Mouse (Mus musculus): ENCODE data around the gene Fignl1. TPM values are rescaled to one million over a fixed set of nuclear protein-coding genes. Genes with fewer than 3 reads are reported as not detected.

The Fignl1 gene
- total RNA-seq, 2 experiments from 2014 or later = 59.5 to 89.0 TPM

DNA sequence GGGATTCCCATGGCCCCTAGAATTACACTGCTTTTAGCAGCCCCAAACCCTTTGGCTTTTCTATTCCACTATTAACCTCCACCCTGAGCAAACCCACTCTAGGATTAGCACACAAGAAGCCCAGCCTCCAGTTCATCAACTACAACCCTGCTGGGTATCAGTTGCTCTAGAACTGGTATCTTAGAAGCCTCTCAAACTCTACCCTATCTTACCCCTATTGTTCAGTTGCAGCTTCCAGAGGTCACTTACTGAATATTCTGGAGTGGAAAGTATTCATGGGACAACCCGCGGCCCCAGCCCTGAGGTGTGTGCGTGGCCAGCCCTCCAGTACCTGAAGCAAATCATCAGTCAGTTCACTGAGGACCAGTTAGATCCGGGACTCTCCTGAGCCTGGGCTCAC is 34.4 kb downstream of the Fignl1 start:
- no peak for ATAC-seq (replicated peaks; ENCODE audit: low FRiP score, low TSS enrichment, poor library complexity, severe bottlenecking)

DNA sequence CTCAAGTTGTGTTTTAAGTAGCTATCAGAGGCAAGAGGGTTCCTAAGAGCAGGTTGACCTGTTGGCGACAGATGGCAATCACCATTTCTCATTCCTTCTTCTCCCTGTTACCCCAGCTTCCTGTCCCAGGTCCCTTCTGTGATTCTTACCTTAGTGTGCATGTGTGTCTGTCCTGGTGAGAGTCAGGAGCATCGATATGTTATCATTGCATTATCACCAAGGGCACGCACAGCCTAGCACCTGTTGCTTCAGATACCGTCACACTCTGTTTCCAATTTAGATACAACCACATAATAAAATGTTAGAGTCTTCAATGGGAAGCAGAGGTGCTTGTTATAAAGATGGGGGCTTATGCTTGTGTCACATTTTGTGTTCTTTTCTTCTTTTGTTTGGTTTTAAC is 36.6 kb downstream of the Fignl1 start:
- ATAC-seq (replicated peaks; ENCODE audit: low FRiP score, low TSS enrichment, poor library complexity, severe bottlenecking) = no peak

DNA sequence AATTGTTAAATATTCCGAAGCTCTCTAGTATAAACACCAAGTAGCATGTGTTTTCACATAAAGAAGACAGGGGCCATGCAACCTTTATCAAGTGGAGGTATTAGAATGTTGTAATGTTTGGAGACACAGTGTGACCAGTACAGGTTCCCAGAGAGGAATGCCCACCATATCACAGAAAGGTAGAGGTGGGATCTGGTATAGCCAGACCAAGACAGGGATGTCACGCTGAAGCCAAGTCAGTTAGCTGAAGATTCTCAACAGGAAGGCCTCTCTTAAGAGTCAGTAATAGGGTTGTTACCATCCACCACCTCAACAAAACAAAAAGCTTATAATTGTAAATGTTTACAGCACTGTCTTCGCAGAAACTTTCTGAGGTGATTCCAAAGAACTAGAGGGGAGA is 38.1 kb downstream of the Fignl1 start:
- no peak for ATAC-seq (replicated peaks; ENCODE audit: low FRiP score, low TSS enrichment, poor library complexity, severe bottlenecking)

DNA sequence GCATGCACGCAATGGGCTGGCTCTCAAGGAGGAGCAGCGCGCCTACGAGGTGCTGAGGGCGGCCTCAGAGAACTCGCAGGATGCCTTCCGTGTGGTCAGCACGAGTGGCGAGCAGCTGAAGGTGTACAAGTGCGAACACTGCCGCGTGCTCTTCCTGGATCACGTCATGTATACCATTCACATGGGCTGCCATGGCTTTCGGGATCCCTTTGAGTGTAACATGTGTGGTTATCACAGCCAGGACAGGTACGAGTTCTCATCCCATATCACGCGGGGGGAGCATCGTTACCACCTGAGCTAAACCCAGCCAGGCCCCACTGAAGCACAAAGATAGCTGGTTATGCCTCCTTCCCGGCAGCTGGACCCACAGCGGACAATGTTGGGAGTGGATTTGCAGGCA is 39.5 kb downstream of the Fignl1 start:
- ATAC-seq (replicated peaks; ENCODE audit: low FRiP score, low TSS enrichment, poor library complexity, severe bottlenecking) = no peak

DNA sequence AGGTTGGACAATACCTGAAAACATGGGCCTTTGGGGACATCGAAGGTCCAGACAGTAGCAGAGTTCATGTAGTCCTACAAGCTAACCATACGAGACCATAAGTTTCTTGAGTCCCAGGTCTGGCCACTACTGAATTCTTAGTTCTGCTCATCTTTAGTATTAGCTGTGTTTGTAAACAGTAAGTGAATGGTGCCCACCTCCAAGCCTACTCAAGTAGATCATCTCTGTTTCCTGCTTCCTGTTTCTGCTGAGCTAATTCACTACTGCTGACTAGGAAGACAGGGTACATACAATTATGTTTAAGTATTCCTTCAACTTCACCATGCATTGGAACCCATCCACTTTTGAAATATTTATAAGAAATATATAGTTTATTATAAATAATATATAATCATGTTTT is 40.7 kb downstream of the Fignl1 start:
- ATAC-seq (replicated peaks; ENCODE audit: low FRiP score, low TSS enrichment, poor library complexity, severe bottlenecking) = no peak

DNA sequence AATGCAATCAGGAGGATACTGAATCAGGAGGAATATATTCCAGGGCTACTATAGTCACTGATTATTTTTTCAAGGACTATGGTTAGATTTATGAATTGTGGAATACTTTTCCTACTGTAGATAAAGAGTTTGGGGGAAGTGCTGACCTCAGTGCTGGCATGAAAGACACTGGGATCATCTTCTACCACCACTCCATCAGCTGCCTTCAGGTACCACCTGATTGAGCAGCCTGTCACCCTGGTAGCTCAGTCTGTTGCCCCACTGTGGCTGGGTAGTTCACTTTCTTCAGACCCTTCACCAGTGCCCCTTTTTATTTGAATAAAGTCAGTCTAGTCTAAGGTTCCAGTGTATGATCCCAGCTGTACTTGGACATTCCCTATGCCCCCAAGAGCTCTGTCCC is 42.0 kb downstream of the Fignl1 start:
- no peak for ATAC-seq (replicated peaks; ENCODE audit: low FRiP score, low TSS enrichment, poor library complexity, severe bottlenecking)

DNA sequence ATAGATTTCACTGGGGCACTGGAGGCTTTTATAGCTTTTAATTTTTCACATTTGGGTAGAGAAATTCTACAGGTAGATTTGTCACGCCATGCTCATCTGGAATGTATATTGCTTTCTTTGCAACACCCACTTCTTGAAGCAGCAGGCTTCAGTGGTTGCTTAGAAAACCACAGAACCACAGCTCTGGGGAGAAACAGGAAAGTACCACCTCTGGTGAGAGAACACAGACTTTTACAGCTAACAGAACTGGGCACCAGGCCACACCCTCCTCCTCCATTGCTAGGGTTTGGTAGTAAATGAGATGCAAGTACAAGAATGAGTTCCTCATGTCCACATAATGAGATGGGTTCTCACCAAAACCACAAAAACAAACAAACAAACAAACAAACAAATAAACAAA is 42.7 kb downstream of the Fignl1 start:
- peak; percentile 41; the same call in 1 of the 2 replicates for ATAC-seq (replicated peaks; ENCODE audit: low FRiP score, low TSS enrichment, poor library complexity, severe bottlenecking)

DNA sequence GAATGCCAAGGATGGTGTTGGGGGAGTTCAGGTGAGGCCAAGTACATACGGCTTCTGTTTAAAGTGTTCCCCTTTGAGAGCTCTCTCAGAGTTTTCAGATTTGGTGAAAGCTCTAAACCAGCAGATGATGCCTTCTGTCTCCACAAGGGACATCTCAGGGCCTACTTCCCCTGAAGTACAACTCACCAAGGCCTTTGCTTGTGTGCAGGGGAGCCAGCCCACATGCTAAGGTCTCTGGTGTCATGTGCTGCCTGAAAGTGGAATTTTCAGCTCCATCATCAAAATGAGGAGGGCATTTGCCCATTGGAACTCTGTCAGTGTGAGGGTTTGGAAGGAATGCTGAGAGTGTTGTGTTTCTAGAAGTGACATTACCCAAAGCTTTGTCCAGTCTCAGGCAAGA is 43.3 kb downstream of the Fignl1 start:
- ATAC-seq (replicated peaks; ENCODE audit: low FRiP score, low TSS enrichment, poor library complexity, severe bottlenecking) = no peak

DNA sequence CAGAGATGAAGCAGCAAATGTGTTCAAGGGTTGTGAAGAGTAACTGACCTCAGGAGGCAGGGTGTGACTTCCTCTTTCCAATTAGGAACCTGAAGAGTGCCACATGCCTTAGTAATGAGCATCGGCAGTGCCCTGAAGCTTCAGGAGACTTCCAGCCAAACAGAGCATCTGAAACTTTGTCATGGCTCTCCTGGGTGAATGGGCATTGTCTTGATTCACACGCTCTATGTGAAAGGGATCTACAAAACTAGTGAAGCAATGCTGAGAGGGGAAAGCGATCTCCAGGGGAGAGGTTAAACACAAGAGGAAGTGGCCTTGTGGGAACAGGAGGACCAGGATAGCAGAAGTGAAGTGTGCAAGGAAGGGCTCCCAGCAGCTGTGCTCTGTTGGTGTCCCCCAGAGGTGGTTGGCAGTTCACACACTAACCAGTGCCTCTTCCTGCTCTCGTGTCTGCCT is 45.5 kb downstream of the Fignl1 start:
- no peak for ATAC-seq (replicated peaks; ENCODE audit: low FRiP score, low TSS enrichment, poor library complexity, severe bottlenecking)

DNA sequence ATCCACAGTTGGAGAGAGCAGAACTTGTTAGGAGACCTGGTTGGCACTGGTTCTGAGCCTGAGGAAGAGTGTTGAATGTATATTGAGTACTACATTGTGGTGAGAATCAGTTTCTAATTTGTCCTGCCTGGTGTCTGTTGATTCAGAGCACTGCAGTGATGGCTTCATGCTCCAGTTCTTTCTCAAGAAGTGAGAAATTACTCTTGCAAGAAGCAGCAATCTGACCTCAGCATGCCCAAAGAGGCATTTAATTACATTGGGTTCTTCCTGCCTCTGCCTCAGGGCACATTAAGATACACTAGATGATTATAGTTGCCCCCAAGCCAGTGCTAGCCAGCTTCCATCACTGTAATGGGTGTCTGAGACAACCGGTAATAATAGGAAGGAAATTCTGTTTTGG is 49.9 kb downstream of the Fignl1 start:
- no peak for ATAC-seq (replicated peaks; ENCODE audit: low FRiP score, low TSS enrichment, poor library complexity, severe bottlenecking)

DNA sequence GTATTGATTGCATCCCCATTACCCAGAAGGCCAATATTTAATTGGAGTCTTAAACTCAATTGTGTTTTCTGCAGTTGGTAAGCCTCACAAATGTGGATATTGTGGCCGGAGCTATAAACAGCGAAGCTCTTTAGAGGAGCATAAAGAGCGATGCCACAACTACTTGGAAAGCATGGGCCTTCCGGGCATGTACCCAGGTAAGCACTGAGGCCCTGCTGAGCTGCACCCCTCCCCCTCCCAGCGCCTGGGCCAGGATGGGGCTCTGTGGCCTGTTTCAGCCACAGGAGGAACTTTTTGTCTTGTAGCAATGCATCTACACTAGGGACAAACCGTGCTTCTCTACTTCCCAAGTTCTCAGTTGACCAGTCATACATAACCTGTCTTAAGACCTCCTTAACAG is 50.6 kb downstream of the Fignl1 start:
- no peak for ATAC-seq (replicated peaks; ENCODE audit: low FRiP score, low TSS enrichment, poor library complexity, severe bottlenecking)

DNA sequence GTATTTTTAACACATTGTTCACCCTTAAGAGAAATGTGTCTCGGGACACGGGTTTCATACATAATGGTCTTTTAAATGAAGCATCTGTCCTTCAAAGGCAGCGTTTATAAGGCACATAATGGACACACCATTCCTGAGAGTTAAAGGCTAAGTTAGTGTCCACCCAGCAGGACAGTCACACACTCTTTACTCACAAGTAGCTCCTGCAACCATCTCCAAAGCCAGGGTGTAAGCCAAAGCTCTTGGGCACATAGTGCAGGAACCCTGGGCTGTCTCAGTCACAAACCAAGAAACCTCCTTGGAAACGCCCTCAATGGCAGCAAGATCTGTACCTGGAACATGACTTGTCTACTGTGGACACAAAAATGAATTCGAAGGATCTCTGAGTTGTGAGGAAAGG is 55.9 kb downstream of the Fignl1 start:
- no peak for ATAC-seq (replicated peaks; ENCODE audit: low FRiP score, low TSS enrichment, poor library complexity, severe bottlenecking)

DNA sequence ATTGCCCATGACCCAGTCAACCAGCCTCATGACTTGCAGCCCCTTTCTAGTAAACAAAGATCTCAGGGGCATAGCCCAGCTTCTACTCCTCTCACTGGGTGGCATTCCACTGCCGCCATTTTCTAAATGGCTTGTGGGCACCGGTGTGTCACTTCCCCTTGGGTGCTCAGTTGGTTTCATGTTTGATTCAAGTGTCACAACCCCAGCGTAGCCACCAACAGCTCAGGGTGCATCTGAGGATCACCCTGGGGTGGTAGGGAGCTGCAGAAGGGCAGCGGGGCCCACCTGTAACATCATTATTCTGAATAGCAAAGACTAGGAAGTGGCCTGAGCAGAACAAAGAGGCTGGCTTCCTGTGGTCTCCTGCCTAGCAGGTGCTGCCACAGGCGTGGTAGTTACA is 57.7 kb downstream of the Fignl1 start:
- ATAC-seq (replicated peaks; ENCODE audit: low FRiP score, low TSS enrichment, poor library complexity, severe bottlenecking) = no peak

DNA sequence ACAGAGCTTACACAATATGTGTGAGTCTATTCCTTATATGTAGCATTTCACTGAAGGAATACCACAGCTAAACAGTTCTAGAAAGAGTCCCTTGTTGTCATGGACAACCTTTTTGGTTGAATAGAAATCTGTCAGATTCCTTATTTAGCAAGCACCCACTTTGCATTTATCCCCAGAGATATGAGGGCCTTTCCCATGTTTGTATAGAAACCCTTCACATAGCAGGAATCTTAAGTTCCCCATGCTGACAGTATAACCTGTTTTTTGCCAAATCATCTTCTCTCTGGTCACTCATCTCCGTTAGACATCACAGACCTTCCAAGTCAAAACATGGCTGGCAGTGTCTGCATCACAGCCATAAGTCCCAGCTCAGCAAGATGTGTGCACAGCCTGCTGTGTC is 64.5 kb downstream of the Fignl1 start:
- no peak for ATAC-seq (replicated peaks; ENCODE audit: low FRiP score, low TSS enrichment, poor library complexity, severe bottlenecking)

DNA sequence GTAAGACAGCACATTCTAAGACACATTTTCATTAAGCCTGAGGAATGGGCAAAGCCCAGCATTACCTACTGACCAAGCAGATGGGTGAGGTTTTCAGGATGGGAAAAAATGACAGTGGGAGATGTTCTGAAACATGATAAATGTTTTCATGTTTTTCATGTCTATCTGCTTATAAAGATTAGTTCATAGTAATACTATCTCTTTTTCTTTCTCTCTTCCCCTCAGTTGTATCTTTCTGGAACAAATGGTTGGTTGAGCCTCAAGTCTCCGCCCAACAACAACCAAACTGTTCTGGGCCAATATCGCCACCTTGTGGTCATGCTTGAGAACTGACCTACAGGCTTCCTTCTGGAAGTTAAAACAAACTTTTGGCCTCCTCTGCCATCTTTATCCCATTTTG is 66.1 kb downstream of the Fignl1 start:
- peak; percentile 79 for ATAC-seq (replicated peaks; ENCODE audit: low FRiP score, low TSS enrichment, poor library complexity, severe bottlenecking)

DNA sequence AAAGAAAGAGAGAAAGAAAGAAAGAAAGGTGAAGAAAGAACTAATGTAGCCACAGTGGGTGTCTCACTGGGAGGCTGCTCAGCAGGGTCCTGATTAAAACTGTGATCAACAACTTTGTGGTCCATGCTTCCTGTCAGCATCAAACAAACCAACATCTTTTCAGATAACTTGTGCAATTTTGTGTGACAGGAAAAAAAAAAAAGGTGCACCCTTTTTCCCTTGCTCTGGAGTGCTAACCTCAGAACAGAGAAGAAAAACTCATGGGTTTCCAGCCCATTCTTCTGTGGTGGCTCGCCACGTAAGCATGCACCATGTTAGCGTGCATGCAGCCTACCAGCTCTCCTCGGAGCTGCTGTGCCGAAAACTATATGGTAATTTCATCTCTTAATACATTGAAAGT is 67.2 kb downstream of the Fignl1 start:
- no peak for ATAC-seq (replicated peaks; ENCODE audit: low FRiP score, low TSS enrichment, poor library complexity, severe bottlenecking)

DNA sequence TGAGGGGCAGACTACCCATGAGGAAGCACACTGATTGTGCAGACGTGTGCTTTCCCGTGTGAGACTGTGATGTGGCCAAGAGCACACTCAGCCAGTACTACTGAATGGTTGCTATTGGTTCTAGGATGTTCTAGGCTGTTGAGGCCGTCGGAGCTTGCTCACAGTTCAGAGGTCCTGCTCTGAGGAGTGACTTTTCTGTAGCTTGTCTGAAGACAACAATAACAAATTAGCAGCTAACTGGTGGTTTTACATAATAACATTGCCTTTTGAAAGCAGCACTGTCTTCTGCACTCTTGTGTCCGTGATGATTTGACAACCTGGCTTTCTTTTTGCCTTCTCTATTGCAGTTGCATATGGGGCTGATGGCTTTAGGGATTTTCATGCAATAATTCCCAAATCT is 68.2 kb downstream of the Fignl1 start:
- ATAC-seq (replicated peaks; ENCODE audit: low FRiP score, low TSS enrichment, poor library complexity, severe bottlenecking) = no peak

DNA sequence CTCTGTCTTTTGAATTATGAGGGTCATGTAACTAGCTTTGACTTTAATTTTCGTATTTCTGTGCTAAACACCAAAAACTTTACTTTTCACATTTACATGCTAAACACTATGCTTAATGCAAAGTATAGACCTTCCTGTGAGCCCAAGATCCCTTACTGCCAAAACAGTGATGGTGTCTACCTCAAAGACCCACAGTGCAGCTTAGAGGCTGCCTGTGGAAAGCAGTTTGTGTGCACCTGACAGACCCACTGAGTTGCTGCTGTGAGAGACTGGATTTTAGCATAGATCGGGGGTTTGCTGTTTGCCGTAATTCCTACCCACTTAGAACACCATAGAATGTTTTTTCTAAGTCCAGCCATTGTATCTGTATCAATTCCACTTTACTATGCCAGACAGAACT is 69.7 kb downstream of the Fignl1 start:
- ATAC-seq (replicated peaks; ENCODE audit: low FRiP score, low TSS enrichment, poor library complexity, severe bottlenecking) = no peak

DNA sequence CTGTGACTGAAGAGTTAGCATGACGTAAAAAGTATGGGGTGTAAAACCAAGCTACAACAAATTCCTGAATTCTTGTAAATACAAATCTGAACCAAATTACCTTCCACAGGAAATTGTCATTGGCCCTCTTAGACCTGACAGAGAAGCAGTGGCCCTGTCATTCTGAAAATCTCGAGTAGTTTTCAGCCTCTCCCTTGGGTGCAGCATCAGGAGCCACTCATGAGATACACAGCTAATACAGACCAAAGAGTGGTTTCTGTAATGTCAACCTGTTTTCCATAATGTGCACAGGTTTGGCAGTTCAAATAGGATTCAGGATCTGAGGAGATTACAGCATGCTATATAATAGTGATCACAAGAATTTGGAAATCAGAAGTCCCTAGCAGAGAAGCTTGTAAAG is 71.2 kb downstream of the Fignl1 start:
- no peak for ATAC-seq (replicated peaks; ENCODE audit: low FRiP score, low TSS enrichment, poor library complexity, severe bottlenecking)
